8 mouse cellular contexts compared by ENCODE assay signal in the genomic region with DNA sequence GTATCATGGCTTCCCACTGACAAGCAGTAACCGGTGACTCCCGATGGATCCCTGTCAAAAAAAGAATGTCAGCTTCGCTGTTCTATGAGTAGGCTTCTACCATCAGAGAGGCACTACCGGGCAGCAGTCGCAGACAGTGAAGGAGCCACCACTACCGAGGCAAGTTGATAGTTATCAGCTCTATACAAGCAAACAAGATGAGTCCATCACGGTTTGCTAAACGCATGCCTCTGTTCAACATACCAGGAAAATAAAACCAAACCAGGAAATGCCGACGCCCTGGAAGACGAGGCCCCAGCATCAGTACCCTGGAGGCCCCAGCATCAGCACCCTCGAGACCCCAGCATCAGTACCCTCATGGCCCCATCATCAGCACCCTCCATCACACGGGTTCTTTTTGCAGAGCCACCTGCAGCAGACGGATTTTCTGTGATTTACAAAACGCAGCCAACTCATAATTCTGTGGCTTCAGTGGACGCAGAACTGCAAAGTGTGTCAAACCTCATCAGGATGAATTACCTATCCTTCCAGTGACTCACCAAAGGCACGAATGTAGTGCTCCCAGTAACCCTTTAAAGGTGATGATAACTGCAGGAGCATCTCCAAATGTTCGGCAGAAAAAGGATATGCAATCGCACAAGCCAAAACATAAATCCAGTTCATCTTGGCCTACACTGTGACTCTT. TPM values are rescaled to one million over a fixed set of nuclear protein-coding genes. Genes with fewer than 3 reads are reported as not detected.
DNase-seq lines count a peak whose midpoint lies in the region; ATAC-seq and TF ChIP-seq lines count a peak whose summit lies in the region.

No protein-coding gene starts in this region.

- ATAC-seq in kidney, embryonic 16.5 days (ENCODE audit: low FRiP score, low TSS enrichment) = no peak
- ATAC-seq in heart, postnatal 0 days (ENCODE audit: insufficient read depth, low read depth) = no peak
- ATAC-seq in neural tube, embryonic 12.5 days (ENCODE audit: low FRiP score, low read depth) = no peak

- no peaks in the 10 kb centered on the region for H3K27me3 ChIP-seq in kidney, embryonic 16.5 days (ENCODE audit: insufficient read depth, low read length)
- H3K27me3 ChIP-seq in embryonic facial prominence, embryonic 10.5 days (replicated peaks; ENCODE audit: low read depth, poor library complexity, severe bottlenecking) = peaks cover 13% of the 10 kb centered on the region
- H3K27me3 ChIP-seq in heart, postnatal 0 days (ENCODE audit: control insufficient read depth, insufficient read depth, low read length) = no peaks in the 10 kb centered on the region
- no peaks in the 10 kb centered on the region for H3K27me3 ChIP-seq in neural tube, embryonic 12.5 days (replicated peaks)

- H3K4me2 ChIP-seq in kidney, embryonic 16.5 days (replicated peaks; ENCODE audit: low read depth, low read length) = peak overlapping the region; percentile 73
- H3K4me2 ChIP-seq in heart, postnatal 0 days (ENCODE audit: low read depth, low read length) = peak overlapping the region; percentile 34
- peak overlapping the region; percentile 75 for H3K4me2 ChIP-seq in neural tube, embryonic 12.5 days (replicated peaks)

- no peak for DNase-seq in kidney, adult 11 months
- no peak for DNase-seq in embryonic facial prominence, embryonic 10.5 days (ENCODE audit: low spot score)
- no peak for DNase-seq in heart, postnatal 0 days (ENCODE audit: low spot score)
- no peak for DNase-seq in adrenal gland, adult 2 months
- DNase-seq in right cerebral cortex, postnatal 10 days (ENCODE audit: low spot score in 2 of 2) = no peak
- no peak for DNase-seq in embryo, embryonic 10.5 days (ENCODE audit: low spot score)

- H3K9ac ChIP-seq in kidney, embryonic 16.5 days (replicated peaks; ENCODE audit: low read length) = peak overlapping the region; percentile 51
- no peak overlapping the region for H3K9ac ChIP-seq in heart, postnatal 0 days (replicated peaks; ENCODE audit: low read depth, low read length)
- peak overlapping the region; percentile 41; the same call in 1 of the 2 replicates for H3K9ac ChIP-seq in neural tube, embryonic 12.5 days

- 0 out of 2 replicates have a peak overlapping the region, but pooled peaks have one; percentile 34 for H3K27ac ChIP-seq in kidney, embryonic 16.5 days (ENCODE audit: low read length)
- no peak overlapping the region for H3K27ac ChIP-seq in embryonic facial prominence, embryonic 10.5 days (replicated peaks)
- H3K27ac ChIP-seq in heart, postnatal 0 days (ENCODE audit: low read depth) = no peak overlapping the region
- H3K27ac ChIP-seq in neural tube, embryonic 12.5 days = 0 out of 2 replicates have a peak overlapping the region, but pooled peaks have one; percentile 21

- no peak for TF ChIP-seq EP300 in heart, postnatal 0 days (IDR thresholded peaks at IDR 0.05; ENCODE audit: low read depth)

- WGBS in kidney, embryonic 16.5 days = 37% methylated on average over 19 of the region's 19 CpGs
- 60% methylated on average over 19 of the region's 19 CpGs for WGBS in embryonic facial prominence, embryonic 10.5 days
- WGBS in heart, postnatal 0 days = 38% methylated on average over 19 of the region's 19 CpGs
- 55% methylated on average over 19 of the region's 19 CpGs for WGBS in neural tube, embryonic 12.5 days

- peak overlapping the region; percentile 28 for H3K4me3 ChIP-seq in kidney, embryonic 16.5 days (ENCODE audit: low read length)
- H3K4me3 ChIP-seq in embryonic facial prominence, embryonic 10.5 days = peak overlapping the region; percentile 94
- H3K4me3 ChIP-seq in heart, postnatal 0 days (ENCODE audit: low read depth, low read length) = peak overlapping the region; percentile 12
- H3K4me3 ChIP-seq in neural tube, embryonic 12.5 days = peak overlapping the region; percentile 34

- peaks cover 9% of the 10 kb centered on the region for H3K36me3 ChIP-seq in kidney, embryonic 16.5 days (ENCODE audit: insufficient read depth, low read length)
- H3K36me3 ChIP-seq in embryonic facial prominence, embryonic 10.5 days (replicated peaks) = peaks cover 26% of the 10 kb centered on the region
- no peaks in the 10 kb centered on the region for H3K36me3 ChIP-seq in heart, postnatal 0 days (replicated peaks; ENCODE audit: control insufficient read depth, insufficient read depth, low read length)
- H3K36me3 ChIP-seq in neural tube, embryonic 12.5 days = peaks cover 5% of the 10 kb centered on the region

- H3K4me1 ChIP-seq in kidney, embryonic 16.5 days (ENCODE audit: insufficient read depth, low read length) = peaks cover 42% of the 10 kb centered on the region
- peaks cover 36% of the 10 kb centered on the region for H3K4me1 ChIP-seq in embryonic facial prominence, embryonic 10.5 days
- H3K4me1 ChIP-seq in heart, postnatal 0 days (ENCODE audit: control insufficient read depth, insufficient read depth) = peaks cover 24% of the 10 kb centered on the region
- H3K4me1 ChIP-seq in neural tube, embryonic 12.5 days = peaks cover 30% of the 10 kb centered on the region

- no peak for TF ChIP-seq CTCF in heart, postnatal 0 days (IDR thresholded peaks at IDR 0.05; ENCODE audit: low read depth)

- H3K9me3 ChIP-seq in kidney, embryonic 16.5 days (ENCODE audit: low read length) = peaks cover 3% of the 10 kb centered on the region; the same call in 1 of the 2 replicates
- H3K9me3 ChIP-seq in embryonic facial prominence, embryonic 10.5 days = no peaks in the 10 kb centered on the region
- no peaks in the 10 kb centered on the region for H3K9me3 ChIP-seq in heart, postnatal 0 days (replicated peaks; ENCODE audit: control insufficient read depth, low read length)
- H3K9me3 ChIP-seq in neural tube, embryonic 12.5 days = no peaks in the 10 kb centered on the region

RNA-seq across cellular contexts. Expression of gene App, which starts 2.6 kb away (rescaled TPM):
- polyA plus RNA-seq in kidney, embryonic 16.5 days (2015; fragmentation: Nextera tagmentation; extraction: Ambion mirVana) = 309 and 336 TPM in 2 replicates
- polyA plus RNA-seq in embryonic facial prominence, embryonic 10.5 days (2016; fragmentation: Nextera tagmentation; extraction: Ambion mirVana) = 116 TPM in 2 replicates
- total RNA-seq in heart, postnatal 0 days (2014; rRNA removed; ENCODE audit: low replicate concordance) = 139 and 171 TPM in 2 replicates
- polyA plus RNA-seq in heart, postnatal 0 days (2015; fragmentation: Nextera tagmentation; extraction: Ambion mirVana) = 119 and 122 TPM in 2 replicates
- polyA plus RNA-seq in neural tube, embryonic 12.5 days (2016; fragmentation: Nextera tagmentation; extraction: Ambion mirVana) = 292 and 323 TPM in 2 replicates
- 100 to 1,000 TPM; 361 to 386 TPM for total RNA-seq in adrenal gland, adult 2 months (2021)
- polyA plus RNA-seq in adrenal gland, adult 2 months (2012; rRNA removed) = 229 and 254 TPM in 2 replicates

Comparison
In these comparisons a context has a peak if more than half of its experiments do, and no peak if none do; other contexts are left out.
1. H3K27ac ChIP-seq: peak in kidney, embryonic 16.5 days (single experiment) and neural tube, embryonic 12.5 days (single experiment); none in embryonic facial prominence, embryonic 10.5 days (single experiment) and heart, postnatal 0 days (single experiment).
2. H3K4me3 ChIP-seq: peak in every context shown above with its lines; median percentile 94 in embryonic facial prominence, embryonic 10.5 days; 34 in neural tube, embryonic 12.5 days; 28 in kidney, embryonic 16.5 days; 12 in heart, postnatal 0 days.
3. Peak in every context shown above with its lines, with median percentiles within 50 percentile points of each other: H3K4me2 ChIP-seq.